Mouse (Mus musculus) Patski (cell line): ENCODE measurements at regions not wholly inside any gene's neighbourhood (a gene's known extent, or its start where the extent isn't known, plus 50 kb on each side); places are given as distances from the start of the nearest gene placed in this dataset.

Experiments used
- ATAC-seq: fragments of 100-300 bp; one replicate; pipeline ENCODE4 v1.8.0; 2021
- CTCF ChIA-PET: fragments of 350-600 bp; sonication (Branson Sonifier 250); formaldehyde crosslinking; loops from one replicate; lab custom pipeline; 2022; ENCODE audit warnings: inconsistent platforms; lab: Charles Lee
- POLR2A ChIA-PET: fragments of 350-600 bp; sonication (Branson Sonifier 250); formaldehyde crosslinking; loops from one replicate; lab custom pipeline; 2022; ENCODE audit warnings: antibody characterized with exemption, inconsistent platforms; lab: Charles Lee
- DNase-seq: peaks from one replicate; pipeline ENCODE4 v3.0.0-alpha.2; 2011; ENCODE audit warnings: low read depth, low spot score
- H3K27me3 ChIP-seq: fragments of 371-371 bp; one replicate; pipeline ENCODE4 v1.5.1; 2021
- CTCF ChIP-seq: fragments of 100-300 bp; IDR thresholded peaks from one replicate; pipeline ENCODE4 v1.5.1; 2021
- in situ Hi-C: fragments of 300-500 bp; cut with MboI; formaldehyde crosslinking; loops from 3 replicates; pipeline ENCODE4 v1.11.1; 2018; ENCODE audit warnings: low pct_unique_long_range_greater_than_20kb, mixed read lengths

DNA sequence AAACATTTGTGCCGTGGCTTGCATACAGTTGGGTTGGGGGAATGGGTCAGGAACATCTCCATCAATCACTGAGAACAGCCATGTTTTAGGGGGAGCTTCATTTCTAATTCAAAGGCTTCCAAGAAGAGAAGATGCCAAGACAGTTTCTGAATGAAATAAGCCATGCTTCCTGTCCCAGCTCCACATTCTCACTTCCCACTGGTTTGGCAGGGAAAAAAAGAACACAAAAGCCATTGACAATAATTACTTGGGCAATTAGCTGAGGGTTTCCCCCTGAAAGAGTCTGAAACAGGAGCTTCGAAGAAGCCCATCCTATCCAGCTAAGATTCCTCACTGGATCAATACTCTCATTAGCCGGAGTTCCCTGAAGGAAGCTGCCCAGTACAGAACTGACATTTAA, 230.9 kb downstream of the Qdpr start:
- DNase-seq (no peak), ATAC-seq (no peak)
- POLR2A ChIA-PET: no interaction called here
- CTCF ChIA-PET: no interaction called here
- H3K27me3 ChIP-seq: no peaks in the 10 kb centered on the region
- in situ Hi-C loops: no loop called here
- no peak for TF ChIP-seq CTCF

DNA sequence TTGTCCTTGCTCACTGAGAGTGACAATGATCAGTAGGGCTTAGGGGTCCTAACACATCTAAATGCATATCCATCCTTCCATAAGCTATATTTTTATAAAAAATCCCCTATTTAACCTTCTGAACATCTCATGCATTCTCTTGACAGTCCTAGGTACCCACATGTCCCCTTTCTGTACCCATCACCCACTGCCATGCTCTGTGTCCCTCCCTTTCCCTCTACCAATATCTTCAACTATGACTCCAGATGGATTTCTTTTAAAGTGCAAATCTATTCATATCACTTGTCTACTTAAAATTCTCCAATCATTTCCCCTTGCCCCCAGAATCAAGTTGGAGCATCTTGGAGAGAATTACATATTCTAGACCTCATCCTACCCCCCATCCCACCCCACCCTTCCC, 235.6 kb downstream of the Qdpr start:
- ChIA-PET CTCF (interaction anchor here (1.8 kb wide), 1 partner anchor 15 kb away, joined by 4 read pairs; no protein-coding TSS in a partner anchor), POLR2A (no interaction called here)
- H3K27me3 ChIP-seq: no peaks in the 10 kb centered on the region
- DNase-seq (no peak), ATAC-seq (no peak)
- no peak for TF ChIP-seq CTCF
- in situ Hi-C loops: no loop called here

DNA sequence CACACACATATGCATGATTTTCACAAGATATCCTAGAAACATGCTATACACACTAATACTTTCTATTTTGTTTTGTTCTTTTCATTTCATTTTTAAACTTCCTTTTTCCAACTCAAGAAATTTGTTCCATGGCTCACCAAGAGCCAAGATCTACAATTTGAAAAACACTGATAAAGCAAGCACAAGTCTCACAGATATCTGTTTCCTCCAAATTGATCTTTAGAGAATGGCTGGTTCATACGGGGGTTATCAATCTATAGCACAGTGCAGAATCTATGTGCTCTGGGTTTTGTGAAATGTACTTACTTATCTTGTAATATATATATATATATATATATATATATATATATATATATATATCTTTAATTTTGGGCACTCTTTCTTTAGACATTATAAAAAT, 251.6 kb downstream of the Qdpr start:
- peaks cover 5% of the 10 kb centered on the region for H3K27me3 ChIP-seq
- ATAC-seq (no peak), DNase-seq (no peak)
- in situ Hi-C loops: no loop called here
- CTCF ChIA-PET: no interaction called here
- POLR2A ChIA-PET: no interaction called here
- no peak for TF ChIP-seq CTCF

DNA sequence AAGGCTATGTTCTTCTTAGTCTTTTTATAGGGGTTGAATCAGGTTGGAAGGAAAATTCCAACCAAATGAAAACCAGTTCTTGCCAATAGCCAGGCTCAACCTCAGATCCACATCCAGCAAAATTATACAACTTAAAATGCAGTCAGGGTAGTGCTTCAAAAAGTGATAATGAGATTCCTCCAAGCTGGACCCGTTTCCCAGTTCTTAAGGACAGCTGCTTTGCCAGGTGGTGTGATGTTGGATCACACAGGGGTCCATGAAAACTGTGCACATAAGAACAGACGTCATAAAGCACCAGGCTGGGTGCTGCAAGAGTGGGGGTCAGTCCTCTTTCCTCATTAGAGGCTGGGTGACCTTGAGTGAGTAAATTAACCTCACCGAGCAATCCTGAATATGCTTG, 253.9 kb downstream of the Qdpr start:
- no peak for TF ChIP-seq CTCF
- in situ Hi-C loops: no loop called here
- CTCF ChIA-PET: no interaction called here

DNA sequence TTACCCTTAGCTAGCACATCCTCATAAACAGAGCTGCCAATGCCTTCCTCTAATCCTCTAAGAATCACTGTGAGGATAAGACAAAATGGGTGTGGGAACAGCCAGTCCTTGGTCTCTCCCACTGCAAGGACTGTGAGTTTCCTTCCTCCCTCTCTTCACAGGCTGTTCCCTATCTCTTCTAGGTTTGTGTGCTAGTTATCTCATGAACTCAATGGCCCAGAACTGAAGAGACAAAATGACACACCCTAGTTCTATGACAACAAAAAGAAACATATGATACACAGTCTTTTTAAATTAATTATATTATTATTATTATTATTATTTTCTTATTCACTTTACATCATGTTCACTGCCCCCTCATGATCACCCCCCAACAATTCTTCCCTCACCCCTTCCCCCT, 257.7 kb downstream of the Qdpr start:
- no peak for DNase-seq
- ChIA-PET CTCF (no interaction called here), POLR2A (no interaction called here)
- TF ChIP-seq CTCF: no peak
- no peaks in the 10 kb centered on the region for H3K27me3 ChIP-seq
- in situ Hi-C loops: no loop called here
- no peak for ATAC-seq

More for the DNA sequence above, 253.9 kb downstream of the Qdpr start:
- DNase-seq (no peak), ATAC-seq (no peak)
- POLR2A ChIA-PET: no interaction called here
- peaks cover 5% of the 10 kb centered on the region for H3K27me3 ChIP-seq

DNA sequence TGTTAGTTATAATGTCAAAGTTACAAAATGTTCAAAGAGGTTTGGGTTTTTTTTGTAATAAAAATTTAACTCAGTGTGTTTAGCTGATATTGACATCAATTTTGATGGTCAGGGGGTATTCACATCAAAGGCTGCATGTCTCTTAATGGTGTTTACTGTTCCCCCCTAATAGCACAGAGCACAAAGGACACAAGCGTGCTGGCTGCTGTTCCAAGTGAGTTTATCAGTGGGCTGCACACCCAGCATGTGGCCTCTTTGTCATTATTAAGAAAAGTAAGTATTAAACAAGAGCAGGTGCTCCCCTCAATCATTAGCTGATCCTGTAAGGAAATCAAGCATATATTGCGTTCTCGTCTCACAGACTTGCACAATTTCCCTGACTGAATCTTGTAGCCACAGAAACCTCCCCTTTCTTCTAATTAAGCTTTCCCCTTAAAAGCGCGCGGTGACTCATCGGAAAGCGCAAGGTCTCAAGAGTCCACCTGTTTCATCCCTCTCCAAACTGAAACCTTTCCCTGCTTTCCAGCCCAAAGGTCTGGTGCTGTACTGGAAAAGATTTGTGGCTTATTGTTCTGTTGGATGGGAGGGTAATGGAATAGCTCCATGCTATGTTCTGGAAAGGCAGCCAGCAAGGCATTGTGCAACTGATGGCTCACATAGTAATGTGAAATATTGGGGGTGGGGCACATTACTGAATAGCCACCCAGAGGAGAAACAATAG, 276.8 kb downstream of the Qdpr start:
- POLR2A ChIA-PET: no interaction called here
- no peaks in the 10 kb centered on the region for H3K27me3 ChIP-seq
- ATAC-seq (no peak), DNase-seq (no peak)
- in situ Hi-C loops: no loop called here
- TF ChIP-seq CTCF: no peak
- CTCF ChIA-PET: interaction anchor here (0.8 kb wide), 1 partner anchor 158 kb away, joined by 3 read pairs; no protein-coding TSS in a partner anchor

DNA sequence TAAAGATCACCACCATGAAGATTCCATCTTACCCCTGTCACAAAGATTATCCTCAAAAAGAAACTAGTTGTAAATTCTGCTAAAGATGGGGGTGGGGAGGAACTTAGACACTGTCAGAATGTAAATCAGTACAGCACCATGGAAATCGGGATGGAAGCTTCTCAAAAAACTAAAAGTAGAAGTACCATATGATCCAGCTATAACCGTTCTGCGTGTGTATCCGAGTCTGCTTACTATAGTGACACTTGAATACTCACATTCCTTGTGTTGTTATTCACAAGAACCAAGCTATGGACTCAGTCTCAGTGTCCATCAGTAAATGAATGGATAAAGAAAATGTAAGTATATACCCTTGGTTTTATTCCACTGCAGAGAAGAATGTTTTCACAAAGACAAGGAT, 290.8 kb downstream of the Qdpr start:
- ChIA-PET POLR2A (no interaction called here), CTCF (no interaction called here)
- DNase-seq (no peak), ATAC-seq (no peak)
- H3K27me3 ChIP-seq: no peaks in the 10 kb centered on the region
- no peak for TF ChIP-seq CTCF
- in situ Hi-C loops: no loop called here

DNA sequence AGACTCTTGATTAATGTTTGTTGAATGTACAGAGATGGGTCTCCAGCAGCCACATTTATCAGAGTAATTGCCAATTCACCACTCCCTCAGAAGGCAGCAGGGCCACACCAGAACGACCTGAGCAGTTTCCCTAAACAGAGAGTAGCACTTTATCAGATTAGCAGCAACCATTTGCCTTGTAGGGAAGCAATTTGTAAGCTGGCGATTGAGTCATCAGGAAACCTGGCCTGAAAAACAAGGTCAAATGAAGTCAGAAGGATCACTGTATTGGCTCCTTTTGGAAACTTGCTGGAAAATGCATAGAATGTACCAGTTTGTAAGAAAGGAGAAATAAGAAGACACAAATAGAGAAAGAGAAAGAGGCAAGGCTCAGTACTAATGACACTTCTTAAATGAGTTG, 295.1 kb downstream of the Qdpr start:
- ChIA-PET POLR2A (no interaction called here), CTCF (no interaction called here)
- DNase-seq (no peak), ATAC-seq (no peak)
- TF ChIP-seq CTCF: no peak
- in situ Hi-C loops: no loop called here
- no peaks in the 10 kb centered on the region for H3K27me3 ChIP-seq

DNA sequence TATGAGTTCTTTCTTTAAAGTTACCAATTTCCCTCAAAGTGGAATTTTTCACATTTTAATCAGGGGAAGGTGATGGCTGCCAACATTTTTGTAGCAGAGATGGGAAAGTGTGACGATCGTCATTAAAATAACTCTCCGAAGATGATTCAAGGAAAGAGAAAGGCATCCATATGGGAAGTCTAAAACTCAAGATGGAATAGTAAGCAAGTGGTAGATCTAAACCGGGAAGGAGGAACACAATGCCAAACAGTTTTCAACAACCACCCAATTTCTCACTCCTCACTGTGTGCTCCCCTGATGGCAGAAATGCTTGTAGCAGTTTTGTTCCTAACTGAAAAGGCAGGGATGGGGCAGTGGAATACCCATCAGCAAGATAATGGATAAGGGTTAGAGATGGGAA, 305.9 kb downstream of the Qdpr start:
- DNase-seq: no peak
- CTCF ChIA-PET: no interaction called here
- no peak for TF ChIP-seq CTCF
- in situ Hi-C loops: no loop called here
- no peaks in the 10 kb centered on the region for H3K27me3 ChIP-seq
- POLR2A ChIA-PET: no interaction called here
- ATAC-seq: no peak

DNA sequence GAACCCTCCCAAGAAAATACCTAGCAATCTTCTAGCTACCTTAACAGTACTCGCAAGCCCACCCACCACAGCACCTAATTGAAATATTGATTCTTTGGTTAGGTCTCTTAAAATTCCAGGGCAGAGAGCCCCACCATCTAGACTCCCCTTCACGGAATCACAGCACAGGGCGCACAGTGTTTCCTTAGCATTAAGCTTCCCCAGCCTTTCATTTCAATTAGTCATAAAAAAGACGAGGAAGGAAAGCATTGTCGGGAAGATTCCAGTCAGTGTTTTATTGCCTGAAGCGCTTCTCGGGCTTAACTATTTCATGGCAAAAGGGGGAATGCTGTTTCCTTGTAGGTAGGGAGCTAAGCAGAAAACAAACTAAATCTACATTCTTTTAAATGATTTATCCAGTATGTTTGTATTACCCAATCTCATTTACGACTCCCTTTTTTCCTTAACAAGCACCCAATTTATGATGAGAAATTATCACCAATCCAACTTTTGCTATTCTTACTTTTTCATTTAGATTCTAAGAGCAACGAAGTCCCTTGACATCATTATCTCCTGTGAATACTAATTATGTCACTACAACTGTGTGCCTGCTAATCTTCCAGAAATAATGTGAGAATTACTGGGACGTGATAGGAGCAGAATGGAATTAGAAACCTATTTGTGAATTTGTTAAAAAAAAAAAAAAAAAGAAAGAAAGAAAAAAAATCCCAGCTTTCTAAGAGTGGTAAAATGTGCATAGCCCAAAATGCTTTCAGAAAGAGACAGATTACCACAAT, 312.6 kb downstream of the Qdpr start:
- TF ChIP-seq CTCF: no peak
- in situ Hi-C loops: no loop called here
- ChIA-PET CTCF (interaction anchor here (1.3 kb wide), 1 partner anchor 16 kb away, joined by 3 read pairs; no protein-coding TSS in a partner anchor), POLR2A (interaction anchor here (0.7 kb wide), 1 partner anchor 884 kb away, joined by 4 read pairs; no protein-coding TSS in a partner anchor)
- no peaks in the 10 kb centered on the region for H3K27me3 ChIP-seq
- ATAC-seq (no peak), DNase-seq (no peak)

DNA sequence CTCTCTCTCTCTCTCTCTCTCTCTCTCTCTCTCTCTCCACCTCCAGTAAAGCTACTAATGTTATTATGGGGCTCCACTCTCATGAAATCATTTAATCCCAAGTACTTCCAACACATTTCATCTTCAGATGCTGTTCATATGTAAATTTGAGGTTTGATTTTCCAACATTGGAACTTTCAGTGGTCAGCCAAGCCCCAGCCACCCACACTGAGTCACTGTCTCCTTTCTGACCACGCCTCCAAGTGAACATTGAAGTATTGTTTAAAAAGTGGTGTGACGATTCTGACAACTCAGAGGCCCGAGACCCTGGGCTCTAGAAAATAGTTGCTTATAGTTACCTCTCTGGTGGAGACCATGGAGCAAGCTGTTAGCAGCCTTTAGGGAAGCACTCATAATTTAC, 313.3 kb downstream of the Qdpr start:
- POLR2A ChIA-PET: no interaction called here
- DNase-seq: no peak
- ATAC-seq: no peak
- H3K27me3 ChIP-seq: no peaks in the 10 kb centered on the region
- in situ Hi-C loops: no loop called here
- CTCF ChIA-PET: no interaction called here
- TF ChIP-seq CTCF: no peak
